Mouse (Mus musculus) heart, adult 9 months (tissue): ENCODE results near the gene C1rl.
"Not testable (repeated sequence)": the region's sequence is repeated elsewhere in the genome, so short reads cannot be mapped to it uniquely, and the experiment has no call there.

ENCODE experiments used
- DNase-seq, 2 experiments: peaks; one replicate each; pipeline ENCODE4 v3.0.0; 2022; ENCODE audit warnings: low spot score in 2 of 2

Gene C1rl

GRCm38 (mm10) chr6:124492842-124493561, at the start of gene C1rl:
Gene C1rl (plus strand): TSS chr6:124493113.
- DNase-seq = peak; percentile 91 to 92

- no peak for DNase-seq
Measured at GRCm38 (mm10) chr6:124443338-124443737, 49.6 kb upstream of the C1rl start.

- DNase-seq = no peak
Measured at GRCm38 (mm10) chr6:124446024-124446423, 46.9 kb upstream of the C1rl start.

- DNase-seq = no peak
Measured at GRCm38 (mm10) chr6:124446459-124446858, 46.5 kb upstream of the C1rl start.

GRCm38 (mm10) chr6:124447356-124447755, 45.6 kb upstream of the C1rl start:
- no peak for DNase-seq

- no peak for DNase-seq
Measured at GRCm38 (mm10) chr6:124448186-124448852, 44.6 kb upstream of the C1rl start.

- no peak for DNase-seq
Measured at GRCm38 (mm10) chr6:124448959-124449667, 43.8 kb upstream of the C1rl start.

GRCm38 (mm10) chr6:124449668-124450383, 43.1 kb upstream of the C1rl start:
- DNase-seq = no peak

- no peak for DNase-seq
Measured at GRCm38 (mm10) chr6:124451995-124452394, 40.9 kb upstream of the C1rl start.

- no peak for DNase-seq
Measured at GRCm38 (mm10) chr6:124453756-124454155, 39.2 kb upstream of the C1rl start.

- DNase-seq = no peak
Measured at GRCm38 (mm10) chr6:124456243-124456642, 36.7 kb upstream of the C1rl start.

- no peak for DNase-seq
Measured at GRCm38 (mm10) chr6:124457827-124458226, 35.1 kb upstream of the C1rl start.

GRCm38 (mm10) chr6:124458505-124458904, 34.4 kb upstream of the C1rl start:
- DNase-seq = no peak

- DNase-seq = no peak
Measured at GRCm38 (mm10) chr6:124459388-124459787, 33.5 kb upstream of the C1rl start.

- no peak for DNase-seq
Measured at GRCm38 (mm10) chr6:124463881-124464291, 29.0 kb upstream of the C1rl start.

GRCm38 (mm10) chr6:124464305-124465271, 28.3 kb upstream of the C1rl start, which contains the start of gene Clstn3:
Gene Clstn3 (minus strand): TSS chr6:124464794.
- DNase-seq = peak; percentile 32 to 45

- no peak for DNase-seq
Measured at GRCm38 (mm10) chr6:124465299-124465698, 27.6 kb upstream of the C1rl start.

- no peak for DNase-seq
Measured at GRCm38 (mm10) chr6:124465729-124466128, 27.2 kb upstream of the C1rl start.

- no peak for DNase-seq
Measured at GRCm38 (mm10) chr6:124471121-124471520, 21.8 kb upstream of the C1rl start.

GRCm38 (mm10) chr6:124471783-124472638, 20.9 kb upstream of the C1rl start:
- not testable (repeated sequence) for DNase-seq
